Mouse (Mus musculus): ENCODE data around the gene Zfp652.
"Not testable (repeated sequence)": the region's sequence is repeated elsewhere in the genome, so short reads cannot be mapped to it uniquely, and the experiment has no call there.

Gene Zfp652

GRCm38 (mm10) chr11:95857716-95858527, 145.4 kb downstream of the Zfp652 start:
- no peak for DNase-seq

GRCm38 (mm10) chr11:95858528-95859467, 146.3 kb downstream of the Zfp652 start:
- peak; percentile 98 for DNase-seq

DNA sequence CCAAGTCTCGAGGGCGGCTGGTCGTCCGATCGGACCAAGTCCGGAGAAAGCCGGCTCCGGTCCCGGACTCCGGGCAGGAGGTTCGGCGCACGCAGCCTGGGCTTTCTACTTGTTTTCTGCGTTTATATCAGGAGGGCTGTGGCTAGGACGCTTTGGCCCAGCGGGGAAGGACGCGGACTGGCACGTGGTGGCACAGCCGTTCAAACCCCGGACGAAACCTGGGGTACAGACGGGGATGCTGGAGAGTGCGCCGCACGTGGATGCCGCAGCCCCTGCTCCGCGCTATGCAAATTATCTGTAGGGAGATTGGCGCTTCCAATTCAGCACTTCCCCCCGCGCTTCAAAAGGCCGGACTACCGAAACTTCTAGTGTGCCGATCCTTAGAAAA, 147.0 kb downstream of the Zfp652 start:
- no peak for DNase-seq

DNA sequence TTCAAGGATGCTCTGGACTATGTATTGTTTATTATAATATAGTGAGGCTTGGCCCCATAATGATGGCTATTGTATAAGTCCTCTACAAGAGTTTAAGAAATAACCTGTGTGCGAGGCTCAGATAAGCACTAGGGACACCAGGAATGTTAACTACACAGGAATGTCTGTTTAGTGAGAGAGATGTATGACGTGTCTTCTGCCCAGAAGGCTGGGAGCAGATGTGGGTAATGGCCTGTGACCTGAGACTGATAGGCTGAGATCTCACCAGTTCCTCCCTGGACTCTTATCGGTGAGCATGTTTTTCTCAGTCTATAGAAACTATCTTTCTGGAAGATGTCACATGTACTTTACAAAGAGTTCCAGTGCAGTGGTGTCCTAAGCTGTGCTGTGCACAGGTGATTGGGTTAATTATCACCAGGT, 147.6 kb downstream of the Zfp652 start:
- no peak for DNase-seq

GRCm38 (mm10) chr11:95861397-95861796, 148.9 kb downstream of the Zfp652 start:
- no peak for DNase-seq

DNA sequence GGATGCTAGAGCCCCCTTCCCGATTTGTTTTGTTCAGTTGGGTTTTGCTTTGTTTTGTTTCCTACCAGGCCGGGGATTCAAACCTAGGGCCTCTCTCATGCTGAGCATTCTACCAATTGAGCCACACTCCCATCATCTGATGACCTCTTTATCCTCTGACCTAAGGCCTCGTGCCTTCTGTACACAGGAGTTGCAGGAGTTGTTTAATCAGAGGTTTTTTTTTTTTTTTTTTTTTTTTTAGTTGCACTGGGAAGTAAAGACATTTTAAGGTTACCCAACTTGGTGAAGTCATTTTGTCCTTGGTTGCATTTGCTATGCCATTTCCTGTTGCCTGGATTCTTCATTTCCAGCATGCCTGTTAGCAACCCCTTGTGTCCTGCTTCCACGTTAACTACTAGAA, 157.0 kb downstream of the Zfp652 start:
- no peak for DNase-seq

- no peak for DNase-seq
These were observed 157.5 kb downstream of the Zfp652 start for GRCm38 (mm10) chr11:95869918-95870470.

DNA sequence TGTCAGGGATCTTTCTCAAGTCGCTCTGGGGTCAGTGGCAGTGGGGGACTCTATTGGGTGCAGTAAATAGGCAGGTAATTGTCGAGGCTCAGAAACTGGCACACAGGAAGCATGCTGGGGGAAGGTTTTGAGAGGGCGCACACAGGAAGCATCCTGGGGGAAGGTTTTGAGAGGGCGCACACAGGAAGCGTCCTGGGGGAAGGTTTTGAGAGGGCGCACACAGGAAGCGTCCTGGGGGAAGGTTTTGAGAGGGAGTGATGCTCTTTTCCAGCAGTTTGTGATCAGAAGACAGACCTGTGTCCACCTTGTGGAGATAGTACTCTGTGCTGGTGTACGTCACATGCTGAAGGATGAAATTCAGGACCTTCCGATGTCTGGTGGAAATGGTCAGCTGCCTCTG, 163.3 kb downstream of the Zfp652 start:
- no peak for DNase-seq

DNA sequence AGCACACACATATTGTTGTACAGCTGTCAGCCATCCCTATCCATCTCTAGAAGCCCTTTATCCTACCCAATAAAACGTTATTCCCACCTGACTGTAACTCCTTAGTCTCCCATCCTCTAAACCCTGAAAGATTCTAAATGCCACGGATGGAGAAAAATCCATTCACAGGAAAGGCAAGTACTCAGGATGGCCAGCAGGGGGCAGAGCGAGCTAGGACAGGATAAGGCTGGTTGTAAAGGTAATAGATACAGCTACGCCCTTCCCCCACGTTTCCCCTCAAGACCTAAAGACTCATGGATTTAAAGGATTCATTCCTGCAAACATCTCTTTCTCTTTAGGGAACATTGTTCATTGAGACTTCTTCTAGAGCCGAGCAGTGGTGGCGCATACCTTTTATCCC, 163.8 kb downstream of the Zfp652 start:
- DNase-seq, result peak; percentile 55

DNA sequence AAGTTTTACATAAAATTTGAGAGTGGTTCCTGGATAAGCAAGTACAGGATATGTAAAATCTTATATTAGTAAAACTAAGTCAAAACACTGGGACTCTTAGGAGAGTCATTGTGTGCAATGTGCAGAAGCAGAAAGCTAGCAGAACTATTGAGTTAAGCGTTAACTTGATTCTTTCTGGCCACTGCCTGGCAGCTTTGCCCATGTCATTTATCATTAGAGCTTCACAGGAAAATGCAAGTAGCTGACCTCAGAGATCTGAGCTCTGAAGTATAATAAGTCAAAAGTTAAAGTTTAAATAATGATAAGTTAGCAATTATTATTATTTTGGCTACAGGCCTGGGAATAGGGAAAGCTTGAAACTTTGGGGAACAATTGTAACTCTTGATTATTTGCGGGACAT, 167.4 kb downstream of the Zfp652 start:
- not testable (repeated sequence) for DNase-seq

Data from kidney, postnatal 14 days (tissue).